Mouse (Mus musculus): Measurements from ENCODE around the gene Ubap1. TPM values are rescaled to one million over a fixed set of nuclear protein-coding genes. Genes with fewer than 3 reads are reported as not detected.

The Ubap1 gene
- total RNA-seq, 4 experiments from 2014 or later, result 47.8 to 55.8 (median 50.8) TPM

Other genes starting within 250 kb of the Ubap1 start
- 10 to 100 TPM; 61.8 to 79.3 (median 70.7) TPM for gene Nol6, start 224.5 kb upstream of the Ubap1 start, total RNA-seq (2022)
- gene Ube2r2, start 213.3 kb upstream of the Ubap1 start, total RNA-seq (2022), result 100 to 1,000 TPM in 3 of 4 experiments, 10 to 100 TPM in 1; 94.5 to 119 (median 105) TPM
- gene Ubap2, start 73.9 kb upstream of the Ubap1 start, total RNA-seq (2022), result 10 to 100 TPM; 35.0 to 49.3 (median 40.2) TPM
- gene Dcaf12, start 34.1 kb upstream of the Ubap1 start, total RNA-seq (2022), result 10 to 100 TPM; 46.6 to 55.3 (median 48.8) TPM
- gene Kif24, start 115.9 kb downstream of the Ubap1 start, total RNA-seq (2022), result 1 to 10 TPM; 1.5 to 3.2 (median 2.0) TPM
- 10 to 100 TPM; 28.0 to 34.1 (median 32.0) TPM for gene Nudt2, start 116.2 kb downstream of the Ubap1 start, total RNA-seq (2022)
- gene AI464131, start 154.1 kb downstream of the Ubap1 start, total RNA-seq (2022), result 10 to 100 TPM in 3 of 4 experiments, 1 to 10 TPM in 1; 9.1 to 13.8 (median 10.6) TPM
- gene 1110017D15Rik, start 168.3 kb downstream of the Ubap1 start, total RNA-seq (2022), result under 1 TPM in 2 of 4 experiments, not detected in 2; 0.38 to 0.68 TPM
- 10 to 100 TPM; 21.1 to 33.4 (median 27.0) TPM for gene Fam219a, start 220.5 kb downstream of the Ubap1 start, total RNA-seq (2022)
- gene Dnaic1, start 220.8 kb downstream of the Ubap1 start, total RNA-seq (2022), result under 1 TPM in 3 of 4 experiments, not detected in 1; 0.49 to 0.94 (median 0.86) TPM

Data from adrenal gland, adult 8-10 months (tissue).